In genomic region chr16:91548586-91548985, GRCm38 (mm10) we compare ENCODE assay signal across 8 mouse cellular contexts. TPM values are rescaled to one million over a fixed set of nuclear protein-coding genes. Genes with fewer than 3 reads are reported as not detected.
DNase-seq lines count a peak whose midpoint lies in the region; ATAC-seq and TF ChIP-seq lines count a peak whose summit lies in the region.

No protein-coding gene starts in this region.

- DNase-seq in liver, adult 2 months (ENCODE audit: extremely low read depth, low read depth, low spot score) = no peak
- no peak for DNase-seq in liver
- DNase-seq in embryonic facial prominence, embryonic 10.5 days (ENCODE audit: low spot score) = no peak
- DNase-seq in cerebellum, postnatal 14 days = no peak
- no peak for DNase-seq in testis, postnatal 10 days (ENCODE audit: low spot score)

- WGBS in liver, adult 2 months = 52% methylated on average over 5 of the region's 5 CpGs
- 51% methylated on average over 5 of the region's 5 CpGs for WGBS in embryonic facial prominence, embryonic 10.5 days
- WGBS in hindbrain, embryonic 16.5 days = 34% methylated on average over 5 of the region's 5 CpGs
- WGBS in neural tube, embryonic 12.5 days = 18% methylated on average over 5 of the region's 5 CpGs

- no peaks in the 10 kb centered on the region for H3K9me3 ChIP-seq in embryonic facial prominence, embryonic 10.5 days
- no peaks in the 10 kb centered on the region for H3K9me3 ChIP-seq in hindbrain, embryonic 16.5 days (ENCODE audit: control insufficient read depth, low read length)
- no peaks in the 10 kb centered on the region for H3K9me3 ChIP-seq in neural tube, embryonic 12.5 days

- H3K27me3 ChIP-seq in liver, adult 2 months (ENCODE audit: control insufficient read depth, insufficient read depth, low read length) = no peaks in the 10 kb centered on the region
- peaks cover 10% of the 10 kb centered on the region for H3K27me3 ChIP-seq in embryonic facial prominence, embryonic 10.5 days (replicated peaks; ENCODE audit: low read depth, poor library complexity, severe bottlenecking)
- H3K27me3 ChIP-seq in hindbrain, embryonic 16.5 days (replicated peaks; ENCODE audit: control insufficient read depth, insufficient read depth, low read length) = no peaks in the 10 kb centered on the region
- H3K27me3 ChIP-seq in neural tube, embryonic 12.5 days (replicated peaks) = no peaks in the 10 kb centered on the region

- no peak for ATAC-seq in hindbrain, embryonic 16.5 days
- ATAC-seq in neural tube, embryonic 12.5 days (ENCODE audit: low FRiP score, low read depth) = no peak
- ATAC-seq in monocyte, adult 5-6 weeks (replicated peaks; ENCODE audit: insufficient number of reproducible peaks, low FRiP score, low TSS enrichment, poor library complexity, severe bottlenecking) = no peak

- H3K4me3 ChIP-seq in liver, adult 2 months (ENCODE audit: insufficient read depth, low read depth, low read length) = peak overlapping the region; percentile 5; the same call in 1 of the 2 replicates
- peak overlapping the region; percentile 26; the same call in 1 of the 2 replicates for H3K4me3 ChIP-seq in embryonic facial prominence, embryonic 10.5 days
- peak overlapping the region; percentile 25 for H3K4me3 ChIP-seq in hindbrain, embryonic 16.5 days (ENCODE audit: low read length)
- H3K4me3 ChIP-seq in neural tube, embryonic 12.5 days = no peak overlapping the region

- peaks cover 11% of the 10 kb centered on the region for H3K4me1 ChIP-seq in liver, adult 2 months (ENCODE audit: control insufficient read depth, insufficient read depth, low read length)
- H3K4me1 ChIP-seq in embryonic facial prominence, embryonic 10.5 days = peaks cover 73% of the 10 kb centered on the region
- H3K4me1 ChIP-seq in hindbrain, embryonic 16.5 days (ENCODE audit: control insufficient read depth, insufficient read depth, low read depth, low read length) = peaks cover 16% of the 10 kb centered on the region
- peaks cover 27% of the 10 kb centered on the region for H3K4me1 ChIP-seq in neural tube, embryonic 12.5 days

- no peak for TF ChIP-seq CTCF in liver, adult 2 months (IDR thresholded peaks at IDR 0.05; ENCODE audit: low read depth, low read length)

- H3K36me3 ChIP-seq in liver, adult 2 months (ENCODE audit: control insufficient read depth, insufficient read depth, low read length) = no peaks in the 10 kb centered on the region
- no peaks in the 10 kb centered on the region for H3K36me3 ChIP-seq in embryonic facial prominence, embryonic 10.5 days (replicated peaks)
- no peaks in the 10 kb centered on the region for H3K36me3 ChIP-seq in hindbrain, embryonic 16.5 days (ENCODE audit: control insufficient read depth, insufficient read depth, low read length)
- H3K36me3 ChIP-seq in neural tube, embryonic 12.5 days = no peaks in the 10 kb centered on the region

- H3K79me2 ChIP-seq in liver, adult 2 months (ENCODE audit: control insufficient read depth, insufficient read depth, low read length) = peaks cover 7% of the 10 kb centered on the region; the same call in 1 of the 2 replicates

- no peak overlapping the region for H3K27ac ChIP-seq in liver, adult 2 months (replicated peaks; ENCODE audit: insufficient read depth, low read depth, low read length)
- H3K27ac ChIP-seq in embryonic facial prominence, embryonic 10.5 days (replicated peaks) = no peak overlapping the region
- no peak overlapping the region for H3K27ac ChIP-seq in hindbrain, embryonic 16.5 days (ENCODE audit: low read depth, low read length)
- no peak overlapping the region for H3K27ac ChIP-seq in neural tube, embryonic 12.5 days

- TF ChIP-seq POLR2A in liver, adult 2 months (IDR thresholded peaks at IDR 0.05; ENCODE audit: extremely low read depth, insufficient read depth, low read length) = no peak

- peak overlapping the region; percentile 76 for H3K4me2 ChIP-seq in hindbrain, embryonic 16.5 days (ENCODE audit: low read length)
- peak overlapping the region; percentile 76 for H3K4me2 ChIP-seq in neural tube, embryonic 12.5 days (replicated peaks)

- 0 out of 2 replicates have a peak overlapping the region, but pooled peaks have one; percentile 7 for H3K9ac ChIP-seq in liver, adult 2 months (ENCODE audit: low read depth, low read length)
- peak overlapping the region; percentile 27; the same call in 1 of the 2 replicates for H3K9ac ChIP-seq in hindbrain, embryonic 16.5 days (ENCODE audit: low read depth, low read length)
- H3K9ac ChIP-seq in neural tube, embryonic 12.5 days = no peak overlapping the region

RNA-seq across cellular contexts. Expression of gene Ifngr2, which starts 1.7 kb away (rescaled TPM):
- total RNA-seq in liver, adult 2 months (2014; rRNA removed) = 8.2 and 10.4 TPM in 2 replicates
- polyA plus RNA-seq in liver, adult 2 months (2012; rRNA removed) = 7.3 TPM in 2 replicates
- 29.9 and 32.7 TPM in 2 replicates for polyA plus RNA-seq in embryonic facial prominence, embryonic 10.5 days (2016; fragmentation: Nextera tagmentation; extraction: Ambion mirVana)
- 118 and 127 TPM in 2 replicates for polyA plus RNA-seq in hindbrain, embryonic 16.5 days (2015; fragmentation: Nextera tagmentation; extraction: Ambion mirVana)
- polyA plus RNA-seq in neural tube, embryonic 12.5 days (2016; fragmentation: Nextera tagmentation; extraction: Ambion mirVana) = 46.9 TPM in 2 replicates
- 28.8 to 49.4 TPM (median 38.9 TPM) in 3 replicates for total RNA-seq in monocyte, adult 5-6 weeks (2017)

RNA-seq across cellular contexts. Expression of gene Tmem50b, which starts 49.0 kb away (rescaled TPM):
- 3.0 and 3.4 TPM in 2 replicates for total RNA-seq in liver, adult 2 months (2014; rRNA removed)
- polyA plus RNA-seq in liver, adult 2 months (2012; rRNA removed) = 4.9 and 6.2 TPM in 2 replicates
- polyA plus RNA-seq in embryonic facial prominence, embryonic 10.5 days (2016; fragmentation: Nextera tagmentation; extraction: Ambion mirVana) = 25.6 and 28.5 TPM in 2 replicates
- 114 and 131 TPM in 2 replicates for polyA plus RNA-seq in hindbrain, embryonic 16.5 days (2015; fragmentation: Nextera tagmentation; extraction: Ambion mirVana)
- 58.0 and 58.5 TPM in 2 replicates for polyA plus RNA-seq in neural tube, embryonic 12.5 days (2016; fragmentation: Nextera tagmentation; extraction: Ambion mirVana)
- total RNA-seq in monocyte, adult 5-6 weeks (2017) = 44.6 to 80.4 TPM (median 63.0 TPM) in 3 replicates
